Mouse (Mus musculus) small intestine, adult 2 months (tissue): ENCODE measurements around the gene Pcyt1b. TPM values are rescaled to one million over a fixed set of nuclear protein-coding genes. Genes with fewer than 3 reads are reported as not detected.
A peak's percentile ranks its signal among the peaks of the same experiment; 100 is the strongest.

Source experiments
- H3K27ac ChIP-seq: fragments of 200-500 bp; 2 replicates; pipeline ENCODE4 v1.5.1; 2012; ENCODE audit warnings: low read depth, low read length, control low read depth, inconsistent platforms; ENCODE audit not compliant: insufficient read depth
- H3K27me3 ChIP-seq: fragments of 200-500 bp; 2 replicates; pipeline ENCODE4 v1.6.1; 2012; ENCODE audit warnings: mild to moderate bottlenecking, moderate library complexity, low read length, inconsistent platforms; ENCODE audit not compliant: control insufficient read depth, insufficient read depth
- H3K36me3 ChIP-seq: fragments of 200-500 bp; 2 replicates; pipeline ENCODE4 v1.6.1; 2012; ENCODE audit warnings: mild to moderate bottlenecking, low read length, control low read depth, inconsistent platforms; ENCODE audit not compliant: control insufficient read depth, insufficient read depth
- H3K4me1 ChIP-seq: fragments of 200-500 bp; 2 replicates; pipeline ENCODE4 v1.6.1; 2012; ENCODE audit warnings: low read length, inconsistent platforms, mixed read lengths; ENCODE audit not compliant: control insufficient read depth, insufficient read depth, insufficient read length
- H3K4me3 ChIP-seq: fragments of 200-500 bp; 2 replicates; pipeline ENCODE4 v1.5.1; 2012; ENCODE audit warnings: low read depth, mild to moderate bottlenecking, control low read depth, inconsistent platforms, low read length, moderate library complexity
- CTCF ChIP-seq: fragments of 200-500 bp; IDR thresholded peaks from 2 replicates; pipeline ENCODE4 v1.5.1; 2012; ENCODE audit warnings: low read depth, mild to moderate bottlenecking, control low read depth, inconsistent platforms, low read length, moderate library complexity, mixed read lengths; ENCODE audit not compliant: insufficient replicate concordance, insufficient read length; ENCODE audit errors: extremely low read depth
- POLR2A ChIP-seq: fragments of 200-500 bp; IDR thresholded peaks from 2 replicates; pipeline ENCODE4 v1.6.1; 2012; ENCODE audit warnings: low read depth, mild to moderate bottlenecking, control low read depth, inconsistent platforms, low read length, moderate library complexity
- WGBS: fragments of 180-500 bp; shearing (Covaris S2); methylation state at CpG from one replicate; pipeline ENCODE4 v1.1.7; 2018; 5-methylcytosine and 5-hydroxymethylcytosine counted together
- polyA plus RNA-seq: library from polyadenylated mRNA; depleted of rRNA; stranded (reverse); fragments of >200 nt; gene quantifications from 2 replicates; pipeline ENCODE4 v1.2.3, GENCODE M21; 2012; rRNA removed

The Pcyt1b gene
- 0.05 and 0.13 TPM in 2 replicates for polyA plus RNA-seq

GRCm38 (mm10) chrX:93654218-93655002 is at the start of gene Pcyt1b:
Pcyt1b (plus strand) TSS chrX:93654863.
- no peaks in the 10 kb centered on the region for H3K36me3 ChIP-seq
- no peaks in the 10 kb centered on the region for H3K4me1 ChIP-seq
- 22% methylated on average over 3 of the region's 3 CpGs for WGBS
- H3K27ac ChIP-seq: no peak within 1 kb of the TSS
- TF ChIP-seq POLR2A: no peak
- no peak for TF ChIP-seq CTCF
- no peak within 1 kb of the TSS for H3K4me3 ChIP-seq
- no peaks in the 10 kb centered on the region for H3K27me3 ChIP-seq

GRCm38 (mm10) chrX:93630256-93630655 is 24.4 kb upstream of the Pcyt1b start:
- no peak overlapping the region for H3K4me3 ChIP-seq
- no peaks in the 10 kb centered on the region for H3K27me3 ChIP-seq
- no peaks in the 10 kb centered on the region for H3K4me1 ChIP-seq
- no peaks in the 10 kb centered on the region for H3K36me3 ChIP-seq
- TF ChIP-seq CTCF (no peak), POLR2A (no peak)
- no peak overlapping the region for H3K27ac ChIP-seq
- 36% methylated on average over 1 of the region's 1 CpGs for WGBS

- Histone ChIP-seq H3K36me3 (no peaks in the 10 kb centered on the region), H3K27ac (no peak within 1 kb of the TSS), H3K27me3 (no peaks in the 10 kb centered on the region), H3K4me1 (no peaks in the 10 kb centered on the region), H3K4me3 (peak within 1 kb of the TSS; percentile 99)
- no peak for TF ChIP-seq CTCF
- TF ChIP-seq POLR2A: no peak
- 13% methylated on average over 53 of the region's 53 CpGs for WGBS
These were observed 22.8 kb upstream of the Pcyt1b start, which contains the start of gene Pola1 for GRCm38 (mm10) chrX:93631657-93632449. Pola1 (minus strand) TSS chrX:93632155.

DNA sequence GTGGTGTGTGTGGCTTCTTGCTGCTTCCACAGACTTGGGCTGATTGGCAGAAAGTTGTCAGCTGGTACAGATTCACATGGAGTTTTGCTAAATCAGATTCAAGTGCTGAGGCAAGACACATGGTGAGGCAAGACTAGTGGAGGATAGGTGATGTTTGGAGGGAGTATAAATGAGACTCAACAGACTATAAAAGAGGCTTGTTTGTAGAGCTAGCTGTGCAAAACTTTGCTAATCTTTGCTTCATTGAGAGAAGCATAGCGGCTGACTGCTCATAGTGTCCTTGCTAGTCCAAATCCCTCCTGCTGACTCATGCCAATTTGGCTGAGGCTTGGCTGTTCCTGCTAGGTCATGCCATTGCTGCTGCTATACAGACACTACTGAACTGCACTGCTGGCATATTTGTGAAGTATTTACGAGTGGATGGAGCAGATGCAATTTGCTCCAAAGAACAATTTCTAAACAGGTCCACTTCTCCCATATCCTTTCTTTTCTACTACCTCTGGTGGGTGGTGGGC is 19.7 kb upstream of the Pcyt1b start:
- H3K27ac ChIP-seq: no peak overlapping the region
- H3K4me3 ChIP-seq: no peak overlapping the region
- H3K27me3 ChIP-seq: no peaks in the 10 kb centered on the region
- no peak for TF ChIP-seq POLR2A
- TF ChIP-seq CTCF: no peak
- WGBS: 79% methylated on average over 2 of the region's 2 CpGs
- H3K36me3 ChIP-seq: no peaks in the 10 kb centered on the region
- H3K4me1 ChIP-seq: no peaks in the 10 kb centered on the region

DNA sequence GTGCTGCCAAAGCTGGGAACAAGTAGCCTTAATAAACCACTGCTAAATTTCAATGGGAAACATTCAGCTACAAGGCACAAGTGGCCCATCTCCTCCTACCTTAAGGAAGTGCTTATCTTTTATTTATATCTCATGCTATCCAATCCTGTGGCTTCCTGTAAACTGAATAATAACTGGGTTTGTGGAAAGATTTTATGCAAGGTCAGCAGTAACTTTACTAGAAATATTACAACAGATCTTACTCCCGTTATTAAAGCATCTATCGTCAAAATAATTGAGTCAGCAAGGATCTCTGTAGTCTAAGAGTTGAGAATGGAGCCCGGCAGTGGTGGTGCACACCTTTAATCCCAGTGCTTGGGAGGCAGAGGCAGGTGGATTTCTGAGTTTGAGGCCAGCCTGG is 11.1 kb upstream of the Pcyt1b start:
- 83% methylated on average over 3 of the region's 3 CpGs for WGBS
- H3K4me1 ChIP-seq: no peaks in the 10 kb centered on the region
- TF ChIP-seq POLR2A: no peak
- no peak for TF ChIP-seq CTCF
- H3K27ac ChIP-seq: no peak overlapping the region
- no peaks in the 10 kb centered on the region for H3K27me3 ChIP-seq
- H3K36me3 ChIP-seq: no peaks in the 10 kb centered on the region
- H3K4me3 ChIP-seq: no peak overlapping the region

- Histone ChIP-seq H3K4me3 (no peak overlapping the region), H3K4me1 (no peaks in the 10 kb centered on the region), H3K36me3 (no peaks in the 10 kb centered on the region), H3K27me3 (no peaks in the 10 kb centered on the region), H3K27ac (no peak overlapping the region)
- no peak for TF ChIP-seq POLR2A
- no peak for TF ChIP-seq CTCF
These were observed 10.6 kb upstream of the Pcyt1b start for GRCm38 (mm10) chrX:93644022-93644421.

- Histone ChIP-seq H3K27me3 (no peaks in the 10 kb centered on the region), H3K27ac (no peak overlapping the region), H3K4me1 (no peaks in the 10 kb centered on the region), H3K36me3 (no peaks in the 10 kb centered on the region), H3K4me3 (no peak overlapping the region)
- TF ChIP-seq POLR2A (no peak), CTCF (no peak)
- 92% methylated on average over 2 of the region's 2 CpGs for WGBS
These were observed 3.9 kb upstream of the Pcyt1b start for GRCm38 (mm10) chrX:93650738-93651137.
